Mouse (Mus musculus) gastrocnemius, adult 2 months (tissue): ENCODE results near the gene Dio1. TPM values are rescaled to one million over a fixed set of nuclear protein-coding genes. Genes with fewer than 3 reads are reported as not detected.

ENCODE experiments used
- DNase-seq: peaks from one replicate; pipeline ENCODE4 v3.0.0; 2022
- H3K27ac ChIP-seq: fragments of 200-600 bp; 2 replicates; pipeline ENCODE4 v1.8.1; 2022; ENCODE audit warnings: mild to moderate bottlenecking
- H3K4me3 ChIP-seq: fragments of 200-600 bp; 2 replicates; pipeline ENCODE4 v1.8.1; 2022; ENCODE audit warnings: mild to moderate bottlenecking, moderate library complexity
- CTCF ChIP-seq: fragments of 200-600 bp; IDR thresholded peaks from 2 replicates; pipeline ENCODE4 v1.8.1; 2022; ENCODE audit warnings: antibody characterized with exemption, mild to moderate bottlenecking, moderate library complexity
- intact Hi-C: fragments of 180-260 bp; cut with DNase I; formaldehyde crosslinking; loops from one replicate; pipeline ENCODE4 v1.15.1; 2025
- total RNA-seq, 2 experiments: library from RNA; stranded (reverse); gene quantifications; 2 replicates each; pipeline ENCODE4 v1.2.3; 2021

The Dio1 gene
- total RNA-seq, 2 experiments from 2014 or later, result 0.22 TPM; not detected in 1

- H3K27ac ChIP-seq, result peak overlapping the region; percentile 91
- no peak for DNase-seq
- TF ChIP-seq CTCF, result no peak
- H3K4me3 ChIP-seq, result peak overlapping the region; percentile 78
- intact Hi-C loops, result loop anchor here (5.0 kb wide), 2 partner anchors 115 to 400 kb away; partner anchors contain the start of gene Ndc1
These were observed 54.4 kb downstream of the Dio1 start for GRCm38 (mm10) chr4:107252522-107252921.

GRCm38 (mm10) chr4:107250494-107250893, 56.5 kb downstream of the Dio1 start:
- Histone ChIP-seq H3K4me3 (no peak overlapping the region), H3K27ac (no peak overlapping the region)
- intact Hi-C loops, result loop anchor here (1.0 to 5.0 kb wide), 3 partner anchors 99 to 402 kb away; partner anchors contain the start of gene Ndc1
- DNase-seq, result peak; percentile 34
- TF ChIP-seq CTCF, result peak; percentile 76

DNA sequence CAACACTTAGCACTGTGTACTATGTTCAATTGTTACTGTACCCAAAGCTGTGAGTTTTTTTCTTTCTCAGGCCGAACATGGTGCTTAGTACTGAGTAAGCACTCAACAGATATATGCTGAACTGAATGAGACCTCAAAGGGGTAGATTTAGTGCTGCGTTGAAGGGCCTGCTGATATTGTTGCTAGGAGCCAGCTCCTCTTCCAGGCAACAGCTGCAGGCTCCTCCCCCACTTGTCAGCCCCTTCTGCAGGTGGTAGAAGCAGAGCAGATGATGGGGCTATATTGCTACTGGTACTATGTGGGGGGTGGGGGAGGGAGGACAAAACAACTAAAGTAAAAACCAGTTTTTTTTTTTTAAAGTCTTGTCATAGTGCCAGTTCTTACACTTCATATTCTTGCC, 57.5 kb downstream of the Dio1 start:
- Histone ChIP-seq H3K4me3 (no peak overlapping the region), H3K27ac (no peak overlapping the region)
- intact Hi-C loops, result no loop called here
- TF ChIP-seq CTCF, result no peak
- no peak for DNase-seq

GRCm38 (mm10) chr4:107248061-107248460, 58.9 kb downstream of the Dio1 start:
- no peak overlapping the region for H3K4me3 ChIP-seq
- no peak for TF ChIP-seq CTCF
- intact Hi-C loops, result no loop called here
- no peak for DNase-seq
- no peak overlapping the region; the same call in 1 of the 2 replicates for H3K27ac ChIP-seq

- peak; percentile 22 for DNase-seq
- Histone ChIP-seq H3K4me3 (no peak overlapping the region; the same call in 1 of the 2 replicates), H3K27ac (peak overlapping the region; percentile 56)
- no peak for TF ChIP-seq CTCF
- intact Hi-C loops, result no loop called here
These were observed 59.9 kb downstream of the Dio1 start for GRCm38 (mm10) chr4:107247110-107247509.

DNA sequence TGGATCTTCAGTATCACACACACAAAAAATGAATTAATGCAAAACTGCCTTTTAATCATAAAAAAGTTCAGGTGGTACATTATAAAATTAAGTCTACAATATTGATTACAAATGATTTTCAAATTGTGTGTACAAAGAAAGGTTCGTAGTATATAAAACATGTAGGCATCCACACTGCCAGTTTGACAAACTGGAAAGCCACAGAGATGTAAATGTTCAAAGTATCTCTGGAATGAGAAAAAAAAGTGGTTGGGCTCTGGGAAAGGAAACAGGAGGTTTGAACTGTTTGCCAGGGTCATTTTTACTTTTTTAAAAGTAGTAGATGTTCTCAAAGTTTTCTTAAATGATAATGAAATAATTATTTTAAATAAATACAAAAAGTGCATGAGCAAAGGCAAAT, 60.9 kb downstream of the Dio1 start:
- DNase-seq, result no peak
- Histone ChIP-seq H3K27ac (peak overlapping the region; percentile 56; the same call in 1 of the 2 replicates), H3K4me3 (no peak overlapping the region)
- no peak for TF ChIP-seq CTCF
- intact Hi-C loops, result no loop called here

DNA sequence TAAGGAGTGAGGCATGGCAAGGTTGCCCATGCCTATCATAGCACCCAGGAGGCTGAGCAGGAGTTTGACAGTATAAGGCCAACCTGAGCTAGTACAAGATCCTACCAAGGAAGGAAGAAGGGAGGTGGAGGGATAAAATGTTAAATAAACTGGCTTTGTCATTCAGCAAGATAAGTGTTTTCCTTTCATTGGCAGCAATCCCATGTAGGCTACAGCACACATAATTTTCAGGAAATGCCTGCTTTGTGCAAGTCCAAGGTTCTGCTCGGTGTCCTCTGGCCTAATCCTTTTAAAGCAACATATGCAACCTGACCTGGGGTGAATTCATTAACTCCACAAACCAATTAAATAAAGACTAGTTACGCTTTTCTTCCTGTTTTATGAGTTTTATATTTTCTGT, 61.6 kb downstream of the Dio1 start:
- no peak for TF ChIP-seq CTCF
- H3K27ac ChIP-seq, result no peak overlapping the region
- no peak for DNase-seq
- intact Hi-C loops, result no loop called here
- no peak overlapping the region for H3K4me3 ChIP-seq

- no peak for DNase-seq
- no peak overlapping the region for H3K4me3 ChIP-seq
- intact Hi-C loops, result loop anchor here (5.0 kb wide), 1 partner anchor 46 kb away; no protein-coding TSS in a partner anchor
- H3K27ac ChIP-seq, result peak overlapping the region; percentile 16; the same call in 1 of the 2 replicates
- TF ChIP-seq CTCF, result no peak
These were observed 63.3 kb downstream of the Dio1 start for GRCm38 (mm10) chr4:107243365-107244333.

Other genes with a start within 250 kb of the Dio1 start
- 10 to 100 TPM; 80.8 to 97.5 TPM for gene Mrpl37, start 240.3 kb downstream of the Dio1 start, total RNA-seq
- gene Cyb5rl, start 240.2 kb downstream of the Dio1 start, total RNA-seq, result 10 to 100 TPM; 16.3 to 20.1 TPM
- not detected for gene Cdcp2, start 210.3 kb downstream of the Dio1 start, total RNA-seq
- 10 to 100 TPM; 68.2 to 84.3 TPM for gene Tmem59, start 128.8 kb downstream of the Dio1 start, total RNA-seq
- 10 to 100 TPM; 12.6 to 13.2 TPM for gene Tceanc2, start 128.1 kb downstream of the Dio1 start, total RNA-seq
- gene Ldlrad1, start 98.0 kb downstream of the Dio1 start, total RNA-seq, result not detected
- 1 to 10 TPM; 8.0 to 8.2 TPM for gene Lrrc42, start 53.6 kb downstream of the Dio1 start, total RNA-seq
- gene Hspb11, start 53.6 kb downstream of the Dio1 start, total RNA-seq, result 10 to 100 TPM in 1 of 2 experiments, 1 to 10 TPM in 1; 8.1 to 10.8 TPM
- gene Yipf1, start 7.2 kb upstream of the Dio1 start, total RNA-seq, result 10 to 100 TPM in 1 of 2 experiments, 1 to 10 TPM in 1; 8.2 to 10.1 TPM
- 1 to 10 TPM; 6.0 to 8.4 TPM for gene Ndc1, start 60.6 kb upstream of the Dio1 start, total RNA-seq
- under 1 TPM; 0.15 to 0.20 TPM for gene Glis1, start 127.4 kb upstream of the Dio1 start, total RNA-seq